Mouse (Mus musculus) brain, embryonic 14.5 days (tissue): ENCODE measurements at regions not wholly inside any gene's neighbourhood (a gene's known extent, or its start where the extent isn't known, plus 50 kb on each side); places are given as distances from the start of the nearest gene placed in this dataset.

ENCODE experiments used
- CTCF ChIP-seq: fragments of 200-500 bp; IDR thresholded peaks from 2 replicates; pipeline ENCODE4 v1.5.1; 2012; ENCODE audit warnings: inconsistent platforms, mild to moderate bottlenecking, moderate library complexity, borderline replicate concordance; ENCODE audit not compliant: insufficient read depth, insufficient read length; ENCODE audit errors: extremely low read depth
- POLR2A ChIP-seq: fragments of 200-500 bp; IDR thresholded peaks from 2 replicates; pipeline ENCODE4 v1.6.1; 2012; ENCODE audit warnings: mild to moderate bottlenecking, inconsistent platforms, borderline replicate concordance; ENCODE audit not compliant: poor library complexity, insufficient read depth, insufficient read length, severe bottlenecking; ENCODE audit errors: extremely low read depth

DNA sequence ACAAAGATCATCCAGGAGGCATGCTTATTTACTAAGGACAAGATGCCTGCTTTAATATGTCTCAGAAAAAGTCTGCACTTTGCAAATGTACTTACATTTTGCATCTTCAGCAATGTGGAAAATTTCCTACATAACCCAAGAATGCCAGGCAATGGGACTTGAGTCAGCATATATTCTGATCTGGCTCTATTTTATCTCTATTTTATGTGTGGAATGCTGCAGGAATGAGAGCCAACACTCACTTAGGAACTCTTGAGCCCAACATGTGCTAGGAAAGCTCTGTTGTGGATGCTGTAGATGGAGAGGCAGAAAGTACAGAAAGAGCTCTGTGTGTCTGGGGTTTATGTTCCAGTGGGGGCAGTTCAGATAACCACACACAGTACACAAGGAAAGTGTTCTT is 99.0 kb upstream of the Cd93 start:
- TF ChIP-seq CTCF (no peak), POLR2A (no peak)
